Mouse (Mus musculus) lung, postnatal 0 days (tissue): Measurements from ENCODE around the gene Fbxo10. TPM values are rescaled to one million over a fixed set of nuclear protein-coding genes. Genes with fewer than 3 reads are reported as not detected.
A peak's percentile ranks its signal among the peaks of the same experiment; 100 is the strongest.
"Not testable (repeated sequence)": the region's sequence is repeated elsewhere in the genome, so short reads cannot be mapped to it uniquely, and the experiment has no call there.

Experiments used
- ATAC-seq: fragments of 200-750 bp; cut with Nextera tagmentation; 2 replicates; pipeline ENCODE4 v1.8.0; 2017; ENCODE audit warnings: moderate library complexity
- DNase-seq: peaks from one replicate; pipeline ENCODE4 v3.0.0-alpha.2; 2016; ENCODE audit warnings: low spot score
- H3K27ac ChIP-seq: fragments of 300-500 bp; sonication (generic); 2 replicates; pipeline ENCODE4 v1.5.1; 2014; ENCODE audit warnings: antibody characterized with exemption, mild to moderate bottlenecking, low read length, mixed read lengths
- H3K27me3 ChIP-seq: fragments of 300-500 bp; sonication (generic); replicated peaks from 2 replicates; pipeline ENCODE4 v1.6.1; 2014; ENCODE audit warnings: low read length, mixed read lengths; ENCODE audit not compliant: insufficient read depth
- H3K36me3 ChIP-seq: fragments of 300-500 bp; sonication (generic); 2 replicates; pipeline ENCODE4 v1.6.1; 2014; ENCODE audit warnings: low read length, mixed read lengths; ENCODE audit not compliant: insufficient read depth
- H3K4me1 ChIP-seq: fragments of 300-500 bp; sonication (generic); 2 replicates; pipeline ENCODE4 v1.6.1; 2014; ENCODE audit warnings: antibody characterized with exemption, low read depth, low read length, mixed read lengths; ENCODE audit not compliant: insufficient read depth
- H3K4me2 ChIP-seq: fragments of 300-500 bp; sonication (generic); replicated peaks from 2 replicates; pipeline ENCODE4 v1.6.1; 2014; ENCODE audit warnings: low read depth, mild to moderate bottlenecking, low read length, moderate library complexity, mixed read lengths
- H3K4me3 ChIP-seq: fragments of 300-500 bp; sonication (generic); 2 replicates; pipeline ENCODE4 v1.5.1; 2014; ENCODE audit warnings: low read depth, low read length
- H3K9ac ChIP-seq: fragments of 300-500 bp; sonication (generic); replicated peaks from 2 replicates; pipeline ENCODE4 v1.6.1; 2014; ENCODE audit warnings: low read depth, mild to moderate bottlenecking
- H3K9me3 ChIP-seq: fragments of 300-500 bp; sonication (generic); 2 replicates; pipeline ENCODE4 v1.6.1; 2016; ENCODE audit warnings: low read length, mixed read lengths
- CTCF ChIP-seq: IDR thresholded peaks from 2 replicates; pipeline ENCODE4 v1.5.1; 2016; ENCODE audit warnings: antibody characterized with exemption, mild to moderate bottlenecking
- EP300 ChIP-seq: IDR thresholded peaks from 2 replicates; pipeline ENCODE4 v1.6.1; 2016; ENCODE audit warnings: antibody characterized with exemption, mild to moderate bottlenecking, control low read depth
- WGBS: fragments of 180-500 bp; shearing (Covaris S2); extraction: QIAGEN DNeasy Blood & Tissue Kit; methylation state at CpG from one replicate; pipeline ENCODE4 v1.1.7; 2014; 5-methylcytosine and 5-hydroxymethylcytosine counted together
- polyA plus RNA-seq: library from polyadenylated mRNA; unstranded; fragments of >200 nt; fragmentation: Nextera tagmentation; extraction: Ambion mirVana; gene quantifications from 2 replicates; pipeline ENCODE4 v1.2.1, GENCODE M21; 2015

Gene Fbxo10
- polyA plus RNA-seq, 1 experiment from 2014 or later: 5.9 TPM

DNA sequence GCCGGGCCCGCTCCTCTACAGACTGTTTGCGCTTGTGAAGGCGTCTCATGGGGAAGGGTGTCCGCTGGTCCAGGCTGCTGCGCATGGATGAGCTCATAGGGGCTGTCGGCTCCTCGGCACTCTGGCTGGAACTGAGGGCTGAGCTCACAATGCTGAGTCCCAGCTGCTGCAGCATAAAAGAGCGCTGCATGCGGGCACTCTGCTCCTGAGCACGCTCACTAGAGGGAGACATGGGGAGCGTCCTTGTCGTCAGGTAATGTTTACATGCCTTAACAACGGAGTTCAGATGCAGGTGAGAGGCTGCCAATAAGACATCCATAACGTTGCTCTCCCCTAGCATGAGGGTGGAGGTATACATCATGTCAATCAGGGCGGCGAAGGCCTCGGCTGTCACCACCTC is 89.6 kb downstream of the Fbxo10 start:
- H3K36me3 ChIP-seq: peaks cover 12% of the 10 kb centered on the region; the same call in 1 of the 2 replicates
- TF ChIP-seq CTCF (no peak), EP300 (no peak)
- H3K4me1 ChIP-seq: no peaks in the 10 kb centered on the region
- no peak for DNase-seq
- no peak overlapping the region for H3K4me3 ChIP-seq
- WGBS: 82% methylated on average over 18 of the region's 18 CpGs
- no peak overlapping the region for H3K27ac ChIP-seq
- no peak overlapping the region for H3K4me2 ChIP-seq
- H3K9me3 ChIP-seq: no peaks in the 10 kb centered on the region
- no peak for ATAC-seq
- H3K27me3 ChIP-seq: no peaks in the 10 kb centered on the region
- H3K9ac ChIP-seq: no peak overlapping the region

DNA sequence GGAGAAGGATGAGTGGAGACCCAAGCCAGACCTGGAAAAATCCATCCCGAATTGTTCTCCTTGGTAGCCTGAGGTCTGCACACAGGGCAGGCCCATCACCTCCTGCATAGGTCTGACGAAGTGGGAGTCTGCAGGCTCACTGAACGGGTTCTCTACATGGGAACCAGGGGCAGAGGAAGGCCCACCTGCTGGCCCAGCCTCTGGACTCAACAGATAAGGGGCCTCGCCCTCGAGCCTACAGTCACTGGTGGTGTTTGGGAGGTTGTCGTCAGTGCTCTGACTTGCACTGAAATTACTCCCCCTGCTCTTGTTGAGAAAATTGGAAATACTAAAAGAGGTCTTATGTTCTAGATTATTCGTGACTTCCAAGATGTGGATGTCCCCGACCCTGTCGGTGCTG is 90.6 kb downstream of the Fbxo10 start:
- Histone ChIP-seq H3K27me3 (no peaks in the 10 kb centered on the region), H3K4me1 (no peaks in the 10 kb centered on the region), H3K4me3 (no peak overlapping the region), H3K27ac (no peak overlapping the region), H3K9ac (no peak overlapping the region), H3K36me3 (peaks cover 12% of the 10 kb centered on the region; the same call in 1 of the 2 replicates), H3K9me3 (no peaks in the 10 kb centered on the region), H3K4me2 (no peak overlapping the region)
- TF ChIP-seq EP300 (no peak), CTCF (no peak)
- WGBS: 90% methylated on average over 9 of the region's 9 CpGs
- ATAC-seq (no peak), DNase-seq (no peak)

DNA sequence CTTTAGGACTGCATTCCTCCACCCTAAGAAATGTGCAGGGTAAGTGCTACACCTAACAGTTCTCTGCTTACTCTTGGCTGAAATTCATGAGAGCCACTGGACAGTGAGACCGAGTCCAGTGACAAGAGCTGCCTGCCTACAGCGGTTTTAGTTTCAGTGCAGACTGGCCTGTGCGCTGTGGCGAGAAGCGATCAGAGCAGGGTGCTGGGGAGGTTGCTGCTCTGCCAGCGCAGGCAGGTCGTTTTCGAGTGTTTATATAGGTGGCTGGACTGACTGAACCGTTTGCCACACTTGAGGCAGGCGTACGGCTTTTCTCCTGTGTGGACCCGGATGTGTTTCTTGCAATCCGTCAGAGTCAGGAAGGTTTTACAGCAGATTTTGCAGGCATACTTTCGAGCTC is 91.2 kb downstream of the Fbxo10 start:
- not testable (repeated sequence) for H3K9me3 ChIP-seq, H3K27me3 ChIP-seq, H3K4me1 ChIP-seq, H3K4me3 ChIP-seq, H3K4me2 ChIP-seq, DNase-seq, H3K27ac ChIP-seq, H3K9ac ChIP-seq
- H3K36me3 ChIP-seq: peaks cover 12% of the 10 kb centered on the region; the same call in 1 of the 2 replicates
- peak; percentile 52; the same call in 1 of the 2 replicates for ATAC-seq
- WGBS: 46% methylated on average over 13 of the region's 14 CpGs

DNA sequence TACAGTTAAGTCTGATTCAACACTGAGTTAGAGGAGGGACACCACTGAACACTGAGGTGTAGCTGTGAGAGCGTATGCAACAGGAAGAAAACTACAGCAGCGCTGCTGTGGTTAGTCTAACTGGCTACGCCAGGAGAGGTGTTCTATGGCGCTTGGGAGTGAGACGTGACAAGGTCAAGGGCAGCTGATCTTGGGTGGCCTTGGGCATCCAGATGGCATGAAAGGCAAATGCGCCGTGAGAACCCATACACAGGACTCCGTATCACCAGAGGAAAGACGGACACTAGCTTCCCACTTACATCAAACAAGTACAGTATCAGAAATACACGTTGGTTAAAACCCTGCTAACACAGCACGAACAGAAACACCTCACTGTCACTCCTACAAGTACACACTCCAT is 92.1 kb downstream of the Fbxo10 start:
- peaks cover 15% of the 10 kb centered on the region; the same call in 1 of the 2 replicates for H3K36me3 ChIP-seq
- H3K9me3 ChIP-seq, H3K4me1 ChIP-seq, H3K4me3 ChIP-seq, H3K27me3 ChIP-seq, ATAC-seq, H3K27ac ChIP-seq, H3K9ac ChIP-seq, H3K4me2 ChIP-seq, DNase-seq: not testable (repeated sequence)
- WGBS: 91% methylated on average over 11 of the region's 11 CpGs

DNA sequence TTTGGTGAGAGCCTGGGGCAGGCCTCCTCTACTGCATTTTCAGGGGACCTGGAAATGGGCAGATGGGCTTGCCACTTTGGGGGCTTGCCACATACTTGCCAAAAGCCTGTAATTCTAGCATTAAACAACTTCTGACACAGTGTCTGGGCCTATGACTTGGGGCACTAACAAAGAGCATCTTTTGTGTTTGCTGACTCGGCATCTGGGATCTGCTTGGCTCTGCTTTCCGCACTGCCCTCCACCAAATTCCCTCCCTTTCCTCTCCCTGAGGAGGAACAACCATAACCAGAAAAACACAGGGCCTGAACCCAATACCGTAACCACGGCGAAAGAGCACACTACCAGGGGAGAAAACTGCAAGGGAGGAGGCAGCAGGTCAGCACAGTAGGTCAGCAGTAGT is 93.8 kb downstream of the Fbxo10 start:
- DNase-seq (no peak), ATAC-seq (no peak)
- no peak overlapping the region for H3K4me3 ChIP-seq
- 93% methylated on average over 5 of the region's 5 CpGs for WGBS
- no peak overlapping the region for H3K9ac ChIP-seq
- no peak overlapping the region for H3K27ac ChIP-seq
- no peaks in the 10 kb centered on the region for H3K27me3 ChIP-seq
- H3K9me3 ChIP-seq: no peaks in the 10 kb centered on the region
- peaks cover 17% of the 10 kb centered on the region; the same call in 1 of the 2 replicates for H3K36me3 ChIP-seq
- TF ChIP-seq EP300: no peak
- TF ChIP-seq CTCF: no peak
- no peak overlapping the region for H3K4me2 ChIP-seq
- H3K4me1 ChIP-seq: no peaks in the 10 kb centered on the region

Other genes with a start within 250 kb of the Fbxo10 start
- 30.9 and 33.2 TPM in 2 replicates for gene Grhpr, start 103.2 kb downstream of the Fbxo10 start, polyA plus RNA-seq
- 10.3 and 11.7 TPM in 2 replicates for gene Zbtb5, start 72.2 kb downstream of the Fbxo10 start, polyA plus RNA-seq
- gene Polr1e, start 66.0 kb downstream of the Fbxo10 start, polyA plus RNA-seq: 13.1 and 15.3 TPM in 2 replicates
- gene Tomm5, start 23.5 kb upstream of the Fbxo10 start, polyA plus RNA-seq: 144 and 151 TPM in 2 replicates
- gene Frmpd1, start 100.3 kb upstream of the Fbxo10 start, polyA plus RNA-seq: 0.30 and 0.52 TPM in 2 replicates
- gene Trmt10b, start 212.5 kb upstream of the Fbxo10 start, polyA plus RNA-seq: 12.0 and 14.8 TPM in 2 replicates